Mouse (Mus musculus) stomach, embryonic 14.5 days (tissue): ENCODE results near the gene Ksr2. TPM values are rescaled to one million over a fixed set of nuclear protein-coding genes. Genes with fewer than 3 reads are reported as not detected.

ENCODE experiments used
- ATAC-seq: fragments of 200-750 bp; cut with Nextera tagmentation; 2 replicates; pipeline ENCODE4 v1.8.0; 2017; ENCODE audit warnings: low read depth, moderate TSS enrichment; ENCODE audit not compliant: insufficient number of reproducible peaks, insufficient read depth, low FRiP score
- H3K27ac ChIP-seq: fragments of 300-500 bp; sonication (generic); 2 replicates; pipeline ENCODE4 v1.5.1; 2014; ENCODE audit warnings: mild to moderate bottlenecking, low read length, moderate library complexity, mixed read lengths
- H3K27me3 ChIP-seq: fragments of 300-500 bp; sonication (generic); 2 replicates; pipeline ENCODE4 v1.6.1; 2014; ENCODE audit warnings: low read length, control low read depth, mixed read lengths; ENCODE audit not compliant: control insufficient read depth, insufficient read depth
- H3K36me3 ChIP-seq: fragments of 300-500 bp; sonication (generic); 2 replicates; pipeline ENCODE4 v1.6.1; 2014; ENCODE audit warnings: mild to moderate bottlenecking, control low read depth, low read length, moderate library complexity, mixed read lengths; ENCODE audit not compliant: control insufficient read depth, insufficient read depth
- H3K4me1 ChIP-seq: fragments of 300-500 bp; sonication (generic); 2 replicates; pipeline ENCODE4 v1.6.1; 2014; ENCODE audit warnings: low read length, control low read depth, mixed read lengths; ENCODE audit not compliant: control insufficient read depth, insufficient read depth
- H3K4me2 ChIP-seq: fragments of 300-500 bp; sonication (generic); replicated peaks from 2 replicates; pipeline ENCODE4 v1.6.1; 2014; ENCODE audit warnings: low read depth, low read length, control low read depth
- H3K4me3 ChIP-seq: fragments of 300-500 bp; sonication (generic); 2 replicates; pipeline ENCODE4 v1.5.1; 2014; ENCODE audit warnings: low read depth, low read length, control low read depth
- H3K9ac ChIP-seq: fragments of 300-500 bp; sonication (generic); replicated peaks from 2 replicates; pipeline ENCODE4 v1.6.1; 2014; ENCODE audit warnings: low read depth, mild to moderate bottlenecking, control low read depth, low read length, moderate library complexity, mixed read lengths
- H3K9me3 ChIP-seq: fragments of 300-500 bp; sonication (generic); 2 replicates; pipeline ENCODE4 v1.6.1; 2016; ENCODE audit warnings: low read depth, low read length, control low read depth; ENCODE audit not compliant: control insufficient read depth
- WGBS: fragments of 180-500 bp; shearing (Covaris S2); extraction: QIAGEN DNeasy Blood & Tissue Kit; methylation state at CpG from one replicate; pipeline ENCODE4 v1.1.7; 2014; 5-methylcytosine and 5-hydroxymethylcytosine counted together
- polyA plus RNA-seq: library from polyadenylated mRNA; unstranded; fragments of >200 nt; fragmentation: Nextera tagmentation; extraction: Ambion mirVana; gene quantifications from 2 replicates; pipeline ENCODE4 v1.2.1, GENCODE M21; 2014

Ksr2 gene
- polyA plus RNA-seq, 1 experiment from 2014 or later = 0.69 TPM

- no peaks in the 10 kb centered on the region for H3K36me3 ChIP-seq
- WGBS = 64% methylated on average over 6 of the region's 6 CpGs
- no peaks in the 10 kb centered on the region for H3K9me3 ChIP-seq
- H3K4me1 ChIP-seq = no peaks in the 10 kb centered on the region
- no peak overlapping the region for H3K27ac ChIP-seq
- no peak overlapping the region for H3K9ac ChIP-seq
- no peak overlapping the region for H3K4me2 ChIP-seq
- ATAC-seq = no peak
- no peak overlapping the region for H3K4me3 ChIP-seq
- H3K27me3 ChIP-seq = no peaks in the 10 kb centered on the region
Observed at GRCm38 (mm10) chr5:117781178-117781577, 367.4 kb downstream of the Ksr2 start.

- H3K4me2 ChIP-seq = no peak overlapping the region
- ATAC-seq = no peak
- H3K4me3 ChIP-seq = no peak overlapping the region
- no peaks in the 10 kb centered on the region for H3K9me3 ChIP-seq
- no peaks in the 10 kb centered on the region for H3K36me3 ChIP-seq
- H3K27ac ChIP-seq = no peak overlapping the region
- WGBS = 47% methylated on average over 6 of the region's 6 CpGs
- no peak overlapping the region for H3K9ac ChIP-seq
- H3K4me1 ChIP-seq = no peaks in the 10 kb centered on the region
- no peaks in the 10 kb centered on the region for H3K27me3 ChIP-seq
Observed at GRCm38 (mm10) chr5:117790071-117790470, 376.3 kb downstream of the Ksr2 start.

- H3K9me3 ChIP-seq = no peaks in the 10 kb centered on the region
- H3K27me3 ChIP-seq = no peaks in the 10 kb centered on the region
- 91% methylated on average over 14 of the region's 14 CpGs for WGBS
- no peak overlapping the region for H3K4me3 ChIP-seq
- H3K27ac ChIP-seq = no peak overlapping the region
- no peak overlapping the region for H3K9ac ChIP-seq
- no peaks in the 10 kb centered on the region for H3K36me3 ChIP-seq
- H3K4me1 ChIP-seq = no peaks in the 10 kb centered on the region
- no peak overlapping the region for H3K4me2 ChIP-seq
- no peak for ATAC-seq
Observed at GRCm38 (mm10) chr5:117791875-117792274, 378.1 kb downstream of the Ksr2 start.

- H3K36me3 ChIP-seq = no peaks in the 10 kb centered on the region
- H3K4me3 ChIP-seq = no peak overlapping the region
- H3K4me2 ChIP-seq = no peak overlapping the region
- H3K27ac ChIP-seq = no peak overlapping the region
- no peak for ATAC-seq
- WGBS = 63% methylated on average over 9 of the region's 9 CpGs
- no peaks in the 10 kb centered on the region for H3K27me3 ChIP-seq
- H3K4me1 ChIP-seq = no peaks in the 10 kb centered on the region
- no peaks in the 10 kb centered on the region for H3K9me3 ChIP-seq
- no peak overlapping the region for H3K9ac ChIP-seq
Observed at GRCm38 (mm10) chr5:117800849-117801248, 387.0 kb downstream of the Ksr2 start.

- Histone ChIP-seq H3K36me3 (no peaks in the 10 kb centered on the region), H3K4me1 (no peaks in the 10 kb centered on the region), H3K27ac (no peak overlapping the region), H3K27me3 (no peaks in the 10 kb centered on the region), H3K4me3 (no peak overlapping the region), H3K4me2 (no peak overlapping the region), H3K9me3 (no peaks in the 10 kb centered on the region), H3K9ac (no peak overlapping the region)
- WGBS = 81% methylated on average over 11 of the region's 11 CpGs
- ATAC-seq = no peak
Observed at GRCm38 (mm10) chr5:117802071-117802521, 388.3 kb downstream of the Ksr2 start.

- H3K4me2 ChIP-seq = no peak overlapping the region
- no peaks in the 10 kb centered on the region for H3K27me3 ChIP-seq
- no peak overlapping the region for H3K9ac ChIP-seq
- ATAC-seq = no peak
- H3K4me1 ChIP-seq = no peaks in the 10 kb centered on the region
- 59% methylated on average over 7 of the region's 7 CpGs for WGBS
- no peaks in the 10 kb centered on the region for H3K36me3 ChIP-seq
- H3K9me3 ChIP-seq = no peaks in the 10 kb centered on the region
- no peak overlapping the region for H3K4me3 ChIP-seq
- no peak overlapping the region for H3K27ac ChIP-seq
Observed at GRCm38 (mm10) chr5:117803551-117803950, 389.8 kb downstream of the Ksr2 start.

- H3K36me3 ChIP-seq = no peaks in the 10 kb centered on the region
- 92% methylated on average over 7 of the region's 7 CpGs for WGBS
- no peak for ATAC-seq
- no peaks in the 10 kb centered on the region for H3K4me1 ChIP-seq
- H3K4me2 ChIP-seq = no peak overlapping the region
- H3K9me3 ChIP-seq = no peaks in the 10 kb centered on the region
- H3K27me3 ChIP-seq = no peaks in the 10 kb centered on the region
- no peak overlapping the region for H3K4me3 ChIP-seq
- H3K9ac ChIP-seq = no peak overlapping the region
- H3K27ac ChIP-seq = no peak overlapping the region
Observed at GRCm38 (mm10) chr5:117810930-117811329, 397.1 kb downstream of the Ksr2 start.

GRCm38 (mm10) chr5:117818800-117819199 is 405.0 kb downstream of the Ksr2 start:
- H3K4me3 ChIP-seq = no peak overlapping the region
- no peaks in the 10 kb centered on the region for H3K9me3 ChIP-seq
- H3K27me3 ChIP-seq = no peaks in the 10 kb centered on the region
- no peaks in the 10 kb centered on the region for H3K4me1 ChIP-seq
- no peak overlapping the region for H3K4me2 ChIP-seq
- no peak overlapping the region for H3K27ac ChIP-seq
- H3K9ac ChIP-seq = no peak overlapping the region
- WGBS = 75% methylated on average over 6 of the region's 6 CpGs
- no peaks in the 10 kb centered on the region for H3K36me3 ChIP-seq
- no peak for ATAC-seq

- Histone ChIP-seq H3K4me2 (no peak overlapping the region), H3K9me3 (no peaks in the 10 kb centered on the region), H3K36me3 (no peaks in the 10 kb centered on the region), H3K9ac (no peak overlapping the region), H3K27me3 (no peaks in the 10 kb centered on the region), H3K4me1 (no peaks in the 10 kb centered on the region), H3K4me3 (no peak overlapping the region), H3K27ac (no peak overlapping the region)
- WGBS = 60% methylated on average over 7 of the region's 7 CpGs
- ATAC-seq = no peak
Observed at GRCm38 (mm10) chr5:117820445-117820844, 406.6 kb downstream of the Ksr2 start.
